Comparison of ENCODE assay signal across 9 mouse cellular contexts in the genomic region with DNA sequence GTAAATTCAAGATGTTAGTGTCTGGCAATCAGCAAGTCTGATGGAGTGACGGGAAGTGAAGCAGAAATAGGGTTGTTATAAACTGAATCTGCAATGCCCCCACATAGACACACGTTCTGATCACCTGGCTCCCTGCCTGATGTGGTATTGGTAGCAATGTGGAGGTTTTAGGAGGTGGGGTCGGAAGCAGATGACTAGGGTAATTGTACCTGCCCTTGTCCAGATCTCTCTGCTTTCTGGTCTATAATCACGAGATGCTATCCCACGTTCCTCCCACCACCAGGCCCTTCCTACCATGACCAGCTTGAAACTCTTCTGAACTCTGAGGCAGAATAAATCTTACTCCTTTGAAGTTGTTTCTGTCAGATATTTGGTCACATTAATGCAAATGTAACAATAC. TPM values are rescaled to one million over a fixed set of nuclear protein-coding genes. Genes with fewer than 3 reads are reported as not detected.
DNase-seq lines count a peak whose midpoint lies in the region; ATAC-seq lines count a peak whose summit lies in the region.
"Had no signal": no experiment of that assay in that cellular context is flagged by ENCODE, and none has a peak within 500 bp of the region (broad histone marks: within the 10 kb centered on the region; RNA-seq: fewer than 3 reads in every experiment).

No protein-coding gene starts in this region.

- DNase-seq in heart, adult 18-20 months: no peak
- no peak for DNase-seq in lung, postnatal 10 days
- no peak for DNase-seq in cerebellum, postnatal 36 days
- DNase-seq in adrenal gland, postnatal 25 days: no peak
- DNase-seq: cerebellum, adult 18-20 months had no signal

- H3K4me3 ChIP-seq in heart, embryonic 16.5 days (ENCODE audit: low read length): no peak overlapping the region
- no peak overlapping the region for H3K4me3 ChIP-seq in lung, embryonic 16.5 days (ENCODE audit: low read length)
- no peak overlapping the region for H3K4me3 ChIP-seq in intestine, embryonic 15.5 days (replicated peaks)
- H3K4me3 ChIP-seq in stomach, embryonic 15.5 days (replicated peaks): no peak overlapping the region

- 82% methylated on average over 5 of the region's 5 CpGs for WGBS in heart, embryonic 16.5 days
- WGBS in lung, embryonic 16.5 days: 86% methylated on average over 5 of the region's 5 CpGs
- WGBS in intestine, embryonic 15.5 days: 76% methylated on average over 5 of the region's 5 CpGs
- 67% methylated on average over 5 of the region's 5 CpGs for whole genome bisulfite sequencing in stomach, embryonic 15.5 days

- peak overlapping the region; percentile 61 for H3K27ac ChIP-seq in heart, embryonic 16.5 days (ENCODE audit: low read length)
- H3K27ac ChIP-seq in lung, embryonic 16.5 days (ENCODE audit: low read length): peak overlapping the region; percentile 77
- H3K27ac ChIP-seq in intestine, embryonic 15.5 days: peak overlapping the region; percentile 51; the same call in 1 of the 2 replicates
- H3K27ac ChIP-seq in stomach, embryonic 15.5 days: peak overlapping the region; percentile 67

- ATAC-seq in heart, embryonic 16.5 days (replicated peaks; ENCODE audit: extremely low read depth, insufficient read depth, low FRiP score): no peak
- ATAC-seq in lung, embryonic 16.5 days (ENCODE audit: low read depth): no peak; the same call in 1 of the 2 replicates
- no peak for ATAC-seq in intestine, embryonic 15.5 days
- no peak for ATAC-seq in stomach, embryonic 15.5 days (ENCODE audit: insufficient read depth, low FRiP score, low read depth)

- H3K4me2 ChIP-seq in heart, embryonic 16.5 days (ENCODE audit: low read depth, low read length): no peak overlapping the region
- no peak overlapping the region for H3K4me2 ChIP-seq in lung, embryonic 16.5 days (ENCODE audit: low read depth, low read length)
- no peak overlapping the region for H3K4me2 ChIP-seq in intestine, embryonic 15.5 days (replicated peaks)
- no peak overlapping the region for H3K4me2 ChIP-seq in stomach, embryonic 15.5 days

- H3K27me3 ChIP-seq in heart, embryonic 16.5 days (ENCODE audit: control insufficient read depth, insufficient read depth, low read length): no peaks in the 10 kb centered on the region
- no peaks in the 10 kb centered on the region for H3K27me3 ChIP-seq in lung, embryonic 16.5 days (ENCODE audit: control insufficient read depth, insufficient read depth, low read depth, low read length)
- H3K27me3 ChIP-seq in intestine, embryonic 15.5 days (replicated peaks): no peaks in the 10 kb centered on the region
- no peaks in the 10 kb centered on the region for H3K27me3 ChIP-seq in stomach, embryonic 15.5 days (replicated peaks)

- no peaks in the 10 kb centered on the region for H3K9me3 ChIP-seq in heart, embryonic 16.5 days (replicated peaks; ENCODE audit: control insufficient read depth, low read length)
- no peaks in the 10 kb centered on the region for H3K9me3 ChIP-seq in lung, embryonic 16.5 days (ENCODE audit: control insufficient read depth, low read length)
- no peaks in the 10 kb centered on the region for H3K9me3 ChIP-seq in intestine, embryonic 15.5 days
- H3K9me3 ChIP-seq in stomach, embryonic 15.5 days: no peaks in the 10 kb centered on the region

- H3K9ac ChIP-seq in heart, embryonic 16.5 days (ENCODE audit: low read length): no peak overlapping the region
- 0 out of 2 replicates have a peak overlapping the region, but pooled peaks have one; percentile 1 for H3K9ac ChIP-seq in lung, embryonic 16.5 days (ENCODE audit: low read length)
- H3K9ac ChIP-seq in intestine, embryonic 15.5 days: no peak overlapping the region
- no peak overlapping the region for H3K9ac ChIP-seq in stomach, embryonic 15.5 days

- H3K36me3 ChIP-seq in heart, embryonic 16.5 days (ENCODE audit: control insufficient read depth, insufficient read depth): no peaks in the 10 kb centered on the region
- H3K36me3 ChIP-seq in lung, embryonic 16.5 days (ENCODE audit: control insufficient read depth, insufficient read depth, low read length): no peaks in the 10 kb centered on the region
- H3K36me3 ChIP-seq in intestine, embryonic 15.5 days: no peaks in the 10 kb centered on the region
- no peaks in the 10 kb centered on the region for H3K36me3 ChIP-seq in stomach, embryonic 15.5 days

- H3K4me1 ChIP-seq in heart, embryonic 16.5 days (ENCODE audit: control insufficient read depth, insufficient read depth, low read length): peaks cover 3% of the 10 kb centered on the region
- H3K4me1 ChIP-seq in lung, embryonic 16.5 days (replicated peaks; ENCODE audit: control insufficient read depth, insufficient read depth, low read length): peaks cover 16% of the 10 kb centered on the region; the same call in 1 of the 2 replicates
- peaks cover 6% of the 10 kb centered on the region for H3K4me1 ChIP-seq in intestine, embryonic 15.5 days (replicated peaks)
- peaks cover 12% of the 10 kb centered on the region for H3K4me1 ChIP-seq in stomach, embryonic 15.5 days

RNA-seq across cellular contexts. Expression of gene Slc44a3, which starts 45.4 kb away (rescaled TPM):
- polyA plus RNA-seq in heart, embryonic 16.5 days (2015; fragmentation: Nextera tagmentation; extraction: Ambion mirVana): 1.2 and 2.5 TPM in 2 replicates
- under 1 TPM in 1 of 2 experiments, not detected in 1; 0.46 TPM for total RNA-seq in heart, adult 18-20 months (2021)
- 24.4 and 28.1 TPM in 2 replicates for polyA plus RNA-seq in lung, embryonic 16.5 days (2015; fragmentation: Nextera tagmentation; extraction: Ambion mirVana)
- 42.5 and 45.3 TPM in 2 replicates for polyA plus RNA-seq in intestine, embryonic 15.5 days (2015; fragmentation: Nextera tagmentation; extraction: Ambion mirVana)
- polyA plus RNA-seq in stomach, embryonic 15.5 days (2015; fragmentation: Nextera tagmentation; extraction: Ambion mirVana): 35.4 and 46.9 TPM in 2 replicates
- 24.0 and 25.1 TPM in 2 replicates for total RNA-seq in adrenal gland, postnatal 25 days (2021)
